Mouse (Mus musculus) CH12.LX (cell line): Measurements from ENCODE around the gene Ski. TPM values are rescaled to one million over a fixed set of nuclear protein-coding genes. Genes with fewer than 3 reads are reported as not detected.

Experiments
- DNase-seq: peaks from one replicate; pipeline ENCODE4 v3.0.0-alpha.2; 2013; ENCODE audit errors: extremely low read depth
- H3K27ac ChIP-seq: 2 replicates; pipeline ENCODE4 v1.5.1; 2012; ENCODE audit warnings: low read depth, mild to moderate bottlenecking, control low read depth, moderate library complexity; ENCODE audit not compliant: insufficient read depth
- H3K27me3 ChIP-seq: replicated peaks from 2 replicates; pipeline ENCODE3; 2012; ENCODE audit warnings: inconsistent platforms
- H3K36me3 ChIP-seq, 2 experiments: replicated peaks in 1 of 2; 2 replicates each; pipeline versions ENCODE3 to v1.6.1; 2012; ENCODE audit warnings: inconsistent platforms in 1 of 2, low read length in 1 of 2, mild to moderate bottlenecking in 1 of 2, mixed read lengths in 1 of 2, moderate library complexity in 1 of 2; ENCODE audit not compliant: control insufficient read depth in 1 of 2, insufficient read depth in 1 of 2
- H3K4me1 ChIP-seq, 2 experiments: 2 replicates each; pipeline ENCODE4 v1.6.1; 2012; ENCODE audit warnings: inconsistent platforms in 1 of 2, moderate library complexity in 1 of 2; ENCODE audit not compliant: insufficient read depth in 2 of 2, control insufficient read depth in 1 of 2
- H3K4me2 ChIP-seq: 2 replicates; pipeline ENCODE4 v1.6.1; 2012; ENCODE audit warnings: low read depth, mild to moderate bottlenecking, control low read depth; ENCODE audit not compliant: poor library complexity, insufficient read depth, severe bottlenecking
- H3K4me3 ChIP-seq, 3 experiments: fragments of 150-350 bp in 1 of 3; sonication (generic) in 1 of 3; replicated peaks in 1 of 3; 2 replicates each; pipeline versions ENCODE3 to v1.5.1; 2011 to 2012; ENCODE audit warnings: low read depth in 2 of 3, low read length in 2 of 3, mild to moderate bottlenecking in 2 of 3, moderate library complexity in 2 of 3, control low read depth in 1 of 3, improper control_type of control experiment in 1 of 3, inconsistent platforms in 1 of 3, mixed read lengths in 1 of 3; ENCODE audit not compliant: poor library complexity in 1 of 3
- H3K79me2 ChIP-seq: replicated peaks from 2 replicates; pipeline ENCODE4 v1.6.1; 2012; ENCODE audit warnings: mild to moderate bottlenecking, moderate library complexity; ENCODE audit not compliant: control insufficient read depth, poor library complexity, insufficient read depth, severe bottlenecking; ENCODE audit errors: extremely low read depth
- H3K9ac ChIP-seq: 2 replicates; pipeline ENCODE4 v1.6.1; 2012; ENCODE audit warnings: low read depth, mild to moderate bottlenecking, control low read depth, moderate library complexity; ENCODE audit not compliant: insufficient read depth
- H3K9me3 ChIP-seq: replicated peaks from 2 replicates; pipeline ENCODE3; 2012; ENCODE audit warnings: low read length, inconsistent platforms, mixed read lengths
- BHLHE40 ChIP-seq: IDR thresholded peaks from 2 replicates; pipeline ENCODE4 v1.6.1; 2011; ENCODE audit warnings: mild to moderate bottlenecking, low read depth, low read length, improper control_type of control experiment
- CHD1 ChIP-seq: IDR thresholded peaks from 2 replicates; pipeline ENCODE4 v1.6.1; 2012; ENCODE audit warnings: low read depth, low read length, improper control_type of control experiment, inconsistent platforms
- E2F4 ChIP-seq: IDR thresholded peaks from 2 replicates; pipeline ENCODE4 v1.6.1; 2011; ENCODE audit warnings: low read depth, low read length, improper control_type of control experiment; ENCODE audit not compliant: insufficient replicate concordance
- ELF1 ChIP-seq: IDR thresholded peaks from 2 replicates; pipeline ENCODE4 v1.6.1; 2014; ENCODE audit warnings: low read depth, mild to moderate bottlenecking, inconsistent platforms, low read length, improper control_type of control experiment
- EP300 ChIP-seq: IDR thresholded peaks from 2 replicates; pipeline ENCODE4 v1.6.1; 2011; ENCODE audit warnings: low read length, improper control_type of control experiment
- ETS1 ChIP-seq: conservative IDR thresholded peaks from 2 replicates; pipeline ENCODE4 v1.6.1; 2012; ENCODE audit warnings: low read depth, mild to moderate bottlenecking, inconsistent platforms, low read length, improper control_type of control experiment, moderate library complexity
- GABPA ChIP-seq: IDR thresholded peaks from 2 replicates; pipeline ENCODE4 v1.6.1; 2012; ENCODE audit warnings: low read depth, low read length, improper control_type of control experiment, inconsistent platforms; ENCODE audit not compliant: insufficient replicate concordance
- HCFC1 ChIP-seq: IDR thresholded peaks from 2 replicates; pipeline ENCODE4 v1.6.1; 2012; ENCODE audit warnings: low read depth, mild to moderate bottlenecking, inconsistent platforms, low read length, improper control_type of control experiment
- IRF4 ChIP-seq: IDR thresholded peaks from 2 replicates; pipeline ENCODE4 v1.6.1; 2014; ENCODE audit warnings: low read depth, mild to moderate bottlenecking, inconsistent platforms, low read length, improper control_type of control experiment
- JUN ChIP-seq: IDR thresholded peaks from 2 replicates; pipeline ENCODE4 v1.6.1; 2011; ENCODE audit warnings: low read depth, mild to moderate bottlenecking, low read length, improper control_type of control experiment, moderate library complexity; ENCODE audit not compliant: insufficient read depth
- JUND ChIP-seq: conservative IDR thresholded peaks from 2 replicates; pipeline ENCODE4 v1.6.1; 2011; ENCODE audit warnings: low read depth, low read length, improper control_type of control experiment
- MAFK ChIP-seq: IDR thresholded peaks from 2 replicates; pipeline ENCODE4 v1.6.1; 2011; ENCODE audit warnings: low read length, improper control_type of control experiment; ENCODE audit not compliant: insufficient replicate concordance
- MAX ChIP-seq: IDR thresholded peaks from 2 replicates; pipeline ENCODE4 v1.6.1; 2011; ENCODE audit warnings: low read length, improper control_type of control experiment
- MEF2A ChIP-seq: IDR thresholded peaks from 2 replicates; pipeline ENCODE4 v1.6.1; 2014; ENCODE audit warnings: low read depth, mild to moderate bottlenecking, inconsistent platforms, low read length, improper control_type of control experiment, borderline replicate concordance
- MXI1 ChIP-seq: IDR thresholded peaks from 2 replicates; pipeline ENCODE4 v1.6.1; 2011; ENCODE audit warnings: mild to moderate bottlenecking, low read depth, low read length, improper control_type of control experiment
- MYC ChIP-seq: IDR thresholded peaks from 2 replicates; pipeline ENCODE4 v1.6.1; 2011; ENCODE audit warnings: low read depth, mild to moderate bottlenecking, improper control_type of control experiment, low read length
- NRF1 ChIP-seq: IDR thresholded peaks from 2 replicates; pipeline ENCODE4 v1.6.1; 2014; ENCODE audit warnings: low read depth, mild to moderate bottlenecking, inconsistent platforms, low read length, improper control_type of control experiment, moderate library complexity
- PAX5 ChIP-seq: IDR thresholded peaks from 2 replicates; pipeline ENCODE4 v1.6.1; 2012; ENCODE audit warnings: low read length, inconsistent platforms, mixed read lengths
- POLR2A ChIP-seq: IDR thresholded peaks from 2 replicates; pipeline ENCODE4 v1.6.1; 2011; ENCODE audit warnings: low read depth, mild to moderate bottlenecking, improper control_type of control experiment, low read length
- RAD21 ChIP-seq: IDR thresholded peaks from 2 replicates; pipeline ENCODE4 v1.6.1; 2011; ENCODE audit warnings: low read depth, mild to moderate bottlenecking, low read length, improper control_type of control experiment, moderate library complexity
- RCOR1 ChIP-seq: conservative IDR thresholded peaks from 2 replicates; pipeline ENCODE4 v1.6.1; 2012; ENCODE audit warnings: low read depth, mild to moderate bottlenecking, inconsistent platforms, low read length, improper control_type of control experiment
- TBP ChIP-seq: conservative IDR thresholded peaks from 2 replicates; pipeline ENCODE4 v1.6.1; 2011; ENCODE audit warnings: low read depth, low read length, improper control_type of control experiment
- TCF12 ChIP-seq: IDR thresholded peaks from 2 replicates; pipeline ENCODE4 v1.6.1; 2014; ENCODE audit warnings: low read depth, mild to moderate bottlenecking, inconsistent platforms, low read length, improper control_type of control experiment
- ZC3H11A ChIP-seq: IDR thresholded peaks from 2 replicates; pipeline ENCODE4 v1.6.1; 2012; ENCODE audit warnings: low read depth, mild to moderate bottlenecking, inconsistent platforms, low read length, improper control_type of control experiment
- dilution Hi-C: fragments of 300-500 bp; cut with MboI; formaldehyde crosslinking; loops from 2 replicates; pipeline ENCODE4 v1.14.3; 2020; ENCODE audit warnings: low sequenced_read_pairs; ENCODE audit not compliant: extremely low pct_unique_long_range_greater_than_20kb, extremely low pct_ligation_motif_present
- in situ Hi-C: fragments of 300-500 bp; cut with MboI; formaldehyde crosslinking; loops from 3 replicates; pipeline ENCODE4 v1.14.3; 2019; ENCODE audit warnings: low sequenced_read_pairs, low pct_ligation_motif_present, low pct_unique_long_range_greater_than_20kb, mixed read lengths
- polyA plus RNA-seq: library from polyadenylated mRNA; unstranded; fragments of >175 nt; gene quantifications from 2 replicates; pipeline ENCODE4 v1.2.1, GENCODE M21; 2012; ENCODE audit warnings: low read depth; ENCODE audit not compliant: insufficient read length
- total RNA-seq, 2 experiments: library from RNA; depleted of rRNA; stranded (reverse); fragments of 300-350 nt in 1 of 2; fragments of >200 nt in 1 of 2; gene quantifications; 2 replicates each; pipeline ENCODE4 v1.2.3; 2012 to 2014

Gene Ski
- total and polyA plus RNA-seq, 3 experiments, result 4.1 to 17.9 (median 10.1) TPM

DNA sequence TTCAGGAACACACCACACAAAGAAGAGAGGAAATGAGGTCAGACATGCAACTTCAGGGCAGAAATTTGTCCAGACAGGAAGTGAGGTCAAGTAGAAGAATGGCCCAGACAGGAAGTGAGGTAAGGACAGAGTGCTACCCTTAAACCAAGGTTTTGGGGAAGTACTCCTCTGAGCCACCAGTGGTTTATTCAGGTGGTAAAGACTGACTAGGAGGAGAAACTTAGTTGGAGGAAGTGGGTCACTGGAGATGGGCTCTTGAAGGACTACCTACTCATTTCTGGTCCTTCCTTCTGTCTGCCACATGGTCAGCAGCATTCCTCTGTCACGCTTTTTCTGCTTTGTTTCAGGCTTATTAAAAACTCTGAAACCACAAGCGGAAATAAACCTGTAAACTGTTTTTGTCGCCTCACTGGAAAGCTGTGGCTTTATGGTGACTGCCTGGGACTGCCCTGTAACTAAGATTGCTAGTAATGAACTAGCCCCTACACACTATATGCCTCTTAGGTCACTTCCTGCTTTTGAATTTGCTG lies 21.5 kb downstream of the Ski start:
- peaks cover 2 to 49% of the 10 kb centered on the region in 2 experiments for H3K36me3 ChIP-seq
- peak overlapping the region; percentile 12 for H3K4me2 ChIP-seq
- peak; percentile 97 for DNase-seq
- no peak overlapping the region; the same call in 1 of the 2 replicates for H3K9ac ChIP-seq
- dilution Hi-C loops, result no loop called here
- H3K4me1 ChIP-seq, result peaks cover 35 to 99% of the 10 kb centered on the region in 2 experiments
- no peaks in the 10 kb centered on the region for H3K9me3 ChIP-seq
- H3K4me3 ChIP-seq, result peak overlapping the region in 1 of 3 experiments; percentile 23
- in situ Hi-C loops, result no loop called here
- H3K27me3 ChIP-seq, result no peaks in the 10 kb centered on the region
- peaks cover 82% of the 10 kb centered on the region for H3K79me2 ChIP-seq
- peak overlapping the region; percentile 73 for H3K27ac ChIP-seq
- TF ChIP-seq JUND, result peak; percentile 76
- TF ChIP-seq RAD21, result no peak; the same call in none of the 2 replicates
- peak; percentile 55 for TF ChIP-seq MXI1
- peak; percentile 77 for TF ChIP-seq HCFC1
- TF ChIP-seq ELF1, result peak; percentile 75
- peak; percentile 51; the same call in 1 of the 2 replicates for TF ChIP-seq MAFK
- no peak for TF ChIP-seq TBP
- peak; percentile 72 for TF ChIP-seq MEF2A
- TF ChIP-seq IRF4, result 0 out of 2 replicates have a peak, but pooled peaks have one; percentile 55
- no peak for TF ChIP-seq E2F4
- TF ChIP-seq BHLHE40, result peak; percentile 95
- peak; percentile 73 for TF ChIP-seq EP300
- no peak for TF ChIP-seq NRF1
- peak; percentile 64 for TF ChIP-seq TCF12
- TF ChIP-seq JUN, result peak; percentile 78
- 0 out of 2 replicates have a peak, but pooled peaks have one; percentile 43 for TF ChIP-seq CHD1
- peak; percentile 93 for TF ChIP-seq MAX
- peak; percentile 85 for TF ChIP-seq GABPA
- peak; percentile 97 for TF ChIP-seq MYC
- TF ChIP-seq PAX5, result no peak
- peak; percentile 85 for TF ChIP-seq ETS1
- TF ChIP-seq POLR2A, result peak; percentile 53
- TF ChIP-seq RCOR1, result peak; percentile 64
- TF ChIP-seq, all 38 proteins: peak for 18

DNA sequence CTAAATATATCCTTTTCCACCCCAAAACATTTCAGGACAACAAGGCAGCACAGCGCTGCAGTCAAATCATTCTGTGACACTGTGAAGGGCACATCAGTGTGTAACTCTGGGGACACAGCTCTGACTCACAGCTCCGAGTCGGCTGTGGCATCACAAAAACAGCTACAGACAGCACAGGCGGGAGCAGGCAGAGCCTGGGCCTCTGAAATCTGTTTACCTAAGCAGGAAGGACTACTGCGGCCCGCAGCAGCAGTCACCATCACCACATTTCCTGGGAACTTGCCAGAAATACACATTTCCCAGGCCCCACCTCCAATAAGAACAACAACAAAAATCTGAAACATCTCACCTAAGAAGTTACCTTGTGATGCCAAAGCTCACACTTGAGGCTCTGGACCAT lies 24.7 kb downstream of the Ski start:
- Histone ChIP-seq H3K79me2 (peaks cover 80% of the 10 kb centered on the region), H3K4me1 (peaks cover 30 to 84% of the 10 kb centered on the region in 2 experiments), H3K27me3 (no peaks in the 10 kb centered on the region), H3K9me3 (no peaks in the 10 kb centered on the region), H3K9ac (no peak overlapping the region), H3K4me2 (no peak overlapping the region), H3K36me3 (peaks cover 6 to 48% of the 10 kb centered on the region in 2 experiments), H3K4me3 (no peak overlapping the region), H3K27ac (no peak overlapping the region)
- no peak for DNase-seq
- in situ Hi-C loops, result no loop called here
- no peak for TF ChIP-seq GABPA
- TF ChIP-seq ZC3H11A, result no peak
- dilution Hi-C loops, result no loop called here
